Mouse (Mus musculus) layer of hippocampus, adult 18-20 months (tissue): Measurements from ENCODE around the gene Hist3h2a. TPM values are rescaled to one million over a fixed set of nuclear protein-coding genes. Genes with fewer than 3 reads are reported as not detected.
"Not testable (repeated sequence)": the region's sequence is repeated elsewhere in the genome, so short reads cannot be mapped to it uniquely, and the experiment has no call there.

Source experiments
- DNase-seq, 2 experiments: peaks; one replicate each; pipeline ENCODE4 v3.0.0; 2022; ENCODE audit warnings: low spot score in 2 of 2
- total RNA-seq, 2 experiments: library from RNA; stranded (reverse); gene quantifications; 2 replicates each; pipeline ENCODE4 v1.2.3; 2021

Hist3h2a gene
- total RNA-seq, 2 experiments from 2014 or later, result 69.9 to 70.6 TPM

DNA sequence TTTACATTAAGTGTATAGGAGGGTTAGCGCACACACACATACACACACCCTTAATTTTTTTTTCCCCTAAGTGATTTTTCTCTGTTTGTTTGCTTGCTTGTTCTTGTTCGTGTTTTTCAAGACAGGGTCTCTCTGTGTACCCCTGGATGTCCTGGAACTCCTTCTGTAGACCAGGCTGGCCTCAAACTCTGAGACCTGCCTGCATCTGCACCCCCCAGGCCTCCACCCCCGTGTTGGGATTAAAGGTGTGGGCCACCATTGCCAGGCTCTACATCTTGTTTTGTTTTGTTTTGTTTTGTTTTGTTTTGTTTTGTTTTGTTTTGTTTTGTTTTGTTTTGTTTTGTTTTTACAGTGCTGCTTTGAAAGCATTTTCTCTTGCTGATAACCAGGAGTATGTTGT, 7.2 kb upstream of the Hist3h2a start:
- DNase-seq, result no peak

DNA sequence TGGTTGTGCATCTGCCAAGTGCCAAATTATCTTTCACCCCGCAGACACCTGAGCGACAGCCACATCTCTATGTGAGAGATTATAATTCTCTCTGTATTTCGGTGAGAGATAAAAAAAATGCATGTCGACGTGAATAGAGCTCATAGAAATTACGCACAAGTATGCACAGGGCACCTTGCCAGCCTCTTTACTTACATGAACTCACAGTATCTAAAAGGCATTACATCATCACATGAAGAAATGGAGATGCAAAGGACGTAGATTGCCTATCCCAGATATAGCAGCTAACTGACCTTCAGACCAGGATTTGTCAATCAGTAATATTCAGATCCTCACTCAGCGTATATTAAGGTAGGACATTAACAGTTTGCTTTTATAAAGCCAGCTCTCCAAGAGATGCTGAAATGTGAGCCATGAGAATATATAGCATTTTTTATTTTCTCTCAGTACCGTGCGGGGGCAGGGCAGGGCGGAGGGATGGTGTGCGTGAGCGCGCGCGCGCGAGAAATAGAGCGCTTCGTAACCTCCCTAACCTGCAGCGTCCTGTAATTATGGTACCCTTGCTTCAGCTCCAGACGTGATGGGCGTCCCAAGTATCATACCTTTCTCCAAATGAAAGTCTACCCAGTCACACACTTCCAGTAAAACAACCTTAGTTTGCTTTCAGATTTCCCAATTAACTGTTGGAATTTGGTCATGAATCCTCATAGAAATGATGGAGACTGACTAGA, 6.5 kb upstream of the Hist3h2a start:
- peak; percentile 56 to 78 for DNase-seq

GRCm38 (mm10) chr11:58948542-58949479, 5.7 kb upstream of the Hist3h2a start, which contains the start of gene Hist3h2ba:
Gene Hist3h2ba, plus strand, starts transcription at chr11:58948920.
- DNase-seq, result peak; percentile 76 to 93

DNA sequence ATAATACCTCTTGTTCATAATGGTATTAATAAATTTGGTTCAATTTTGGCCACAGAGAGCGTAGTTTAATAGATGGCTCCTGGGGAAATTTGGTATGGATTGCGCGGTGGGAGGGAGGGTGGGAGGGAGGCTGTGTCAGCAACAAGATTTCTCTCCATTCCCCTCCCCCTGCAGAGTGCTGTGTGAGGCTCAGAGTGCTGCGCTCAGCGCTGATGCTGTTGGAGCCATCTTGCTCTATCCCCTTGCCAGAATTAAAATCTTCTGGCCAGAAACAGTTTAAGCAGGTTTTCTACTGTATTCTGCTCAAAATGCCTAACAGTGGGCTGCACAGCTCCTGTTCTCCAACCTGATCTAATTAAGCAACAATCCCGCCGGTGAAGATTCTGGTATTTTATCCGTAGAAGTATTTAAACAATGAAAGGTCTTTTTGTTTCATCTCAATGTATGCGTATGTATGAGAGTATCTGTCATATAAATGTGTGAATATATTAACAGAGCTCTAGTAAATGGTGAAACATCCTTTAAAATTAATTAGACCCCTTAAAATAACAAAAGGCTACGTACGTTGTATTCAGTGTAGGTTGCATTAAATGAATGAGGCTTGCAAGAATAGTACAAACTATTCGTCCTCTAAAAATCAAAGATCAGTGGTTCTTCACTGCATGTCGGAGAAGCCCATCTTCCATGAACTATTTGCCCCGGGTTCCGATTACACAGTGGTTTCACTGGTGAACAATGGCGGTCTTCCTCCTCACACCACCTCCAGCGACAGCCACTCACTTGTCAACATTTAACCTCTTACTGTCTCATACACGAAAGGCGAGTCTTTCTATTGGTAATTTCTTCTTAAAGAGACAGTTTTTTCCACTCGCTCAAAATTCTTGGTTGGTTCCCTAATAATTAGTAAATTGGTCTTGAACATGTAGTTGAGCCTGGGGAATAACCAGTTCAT, 4.7 kb upstream of the Hist3h2a start:
- peak; percentile 57 to 84 for DNase-seq

- no peak for DNase-seq
Observed at GRCm38 (mm10) chr11:58951210-58951609, 3.3 kb upstream of the Hist3h2a start.

DNA sequence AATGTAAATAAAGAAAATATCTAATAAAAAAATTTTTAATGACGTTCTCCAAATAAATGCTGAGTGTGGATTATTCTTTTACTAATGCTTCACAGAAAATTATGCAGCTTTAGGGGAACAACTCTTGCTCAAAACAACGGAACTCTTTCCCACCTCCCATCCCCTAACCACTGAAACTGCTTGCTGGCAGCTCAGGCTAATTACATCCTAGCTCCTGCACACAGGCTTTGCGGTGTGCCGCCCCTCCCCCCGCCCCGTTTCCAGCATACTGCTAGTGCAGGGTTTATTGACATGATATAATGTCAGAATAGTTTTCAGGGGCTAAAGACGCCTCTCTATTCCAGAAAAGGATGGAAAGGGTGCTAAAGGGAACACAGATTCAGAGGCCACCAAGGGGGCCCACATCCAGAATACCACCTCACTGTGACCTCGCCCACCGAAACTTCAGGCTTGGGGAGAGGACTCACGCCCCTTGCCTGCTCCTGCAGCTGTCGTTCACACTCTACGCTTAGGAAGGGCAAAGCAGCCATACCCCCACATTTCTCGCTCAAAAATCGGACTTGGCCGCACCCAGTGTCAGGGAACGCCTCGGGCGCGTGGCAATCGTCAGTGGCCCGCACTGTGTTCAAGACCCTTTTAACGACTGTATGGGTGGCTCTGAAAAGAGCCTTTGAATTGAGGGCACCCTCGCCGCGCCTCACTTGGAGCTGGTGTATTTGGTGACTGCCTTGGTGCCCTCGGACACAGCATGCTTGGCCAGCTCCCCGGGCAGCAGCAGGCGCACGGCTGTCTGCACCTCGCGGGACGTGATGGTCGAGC, 925 bp upstream of the Hist3h2a start:
- peak in 1 of 2 experiments; percentile 30 for DNase-seq

DNA sequence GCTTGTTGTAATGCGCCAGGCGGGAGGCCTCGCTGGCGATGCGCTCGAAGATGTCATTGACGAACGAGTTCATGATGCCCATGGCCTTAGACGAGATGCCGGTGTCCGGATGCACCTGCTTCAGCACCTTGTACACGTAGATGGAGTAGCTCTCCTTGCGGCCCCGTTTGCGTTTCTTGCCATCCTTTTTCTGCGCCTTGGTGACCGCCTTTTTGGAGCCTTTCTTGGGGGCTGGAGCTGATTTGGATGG, 390 bp upstream of the Hist3h2a start:
- DNase-seq, result not testable (repeated sequence)

GRCm38 (mm10) chr11:58955143-58955867, 820 bp downstream of the Hist3h2a start:
- peak in 1 of 2 experiments; percentile 33 for DNase-seq

- no peak for DNase-seq
Observed at GRCm38 (mm10) chr11:58955868-58956257, 1.4 kb downstream of the Hist3h2a start.

DNA sequence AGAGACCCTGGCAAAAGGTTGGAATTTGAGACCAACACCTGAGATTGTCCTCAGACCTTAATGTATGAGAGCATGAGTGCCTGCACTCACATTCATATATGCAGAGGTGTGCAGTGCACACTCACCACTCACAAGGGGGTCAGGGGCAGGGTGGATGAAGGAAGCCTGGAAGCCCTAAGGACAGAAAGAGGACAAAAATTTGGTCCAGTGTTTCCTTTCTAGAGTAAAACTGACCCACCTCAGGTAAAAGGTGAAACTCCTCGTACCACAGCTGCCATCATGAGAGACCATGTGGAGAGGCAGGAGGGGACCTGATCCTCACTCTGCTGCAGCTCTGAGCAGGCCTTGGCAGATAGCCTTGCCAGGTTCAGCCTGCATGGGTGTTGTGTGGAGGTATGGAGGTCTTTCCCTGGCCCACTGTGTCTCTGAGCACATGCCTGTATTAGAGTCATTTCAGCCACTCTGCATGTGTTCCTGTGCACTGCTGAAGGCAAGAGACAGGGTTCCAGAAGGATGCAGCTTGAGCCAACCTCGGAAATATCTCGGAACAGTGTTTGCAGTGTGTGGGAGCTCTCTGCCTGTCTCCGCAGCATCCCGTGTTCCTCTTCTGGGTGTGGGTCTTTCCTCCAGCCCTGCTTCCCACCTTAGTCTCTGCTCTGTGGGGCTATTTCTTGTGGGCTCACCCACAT, 2.9 kb downstream of the Hist3h2a start:
- DNase-seq, result peak in 1 of 2 experiments; percentile 44

- no peak for DNase-seq
Observed at GRCm38 (mm10) chr11:58958536-58958935, 4.1 kb downstream of the Hist3h2a start.

GRCm38 (mm10) chr11:58959186-58959825, 4.8 kb downstream of the Hist3h2a start:
- DNase-seq, result no peak

- DNase-seq, result peak; percentile 59 to 85
Observed at GRCm38 (mm10) chr11:58959921-58960465, 5.5 kb downstream of the Hist3h2a start.

- DNase-seq, result no peak
Observed at GRCm38 (mm10) chr11:58961364-58962177, 7.1 kb downstream of the Hist3h2a start.

- peak in 1 of 2 experiments; percentile 41 for DNase-seq
Observed at GRCm38 (mm10) chr11:58963543-58963942, 9.1 kb downstream of the Hist3h2a start.

DNA sequence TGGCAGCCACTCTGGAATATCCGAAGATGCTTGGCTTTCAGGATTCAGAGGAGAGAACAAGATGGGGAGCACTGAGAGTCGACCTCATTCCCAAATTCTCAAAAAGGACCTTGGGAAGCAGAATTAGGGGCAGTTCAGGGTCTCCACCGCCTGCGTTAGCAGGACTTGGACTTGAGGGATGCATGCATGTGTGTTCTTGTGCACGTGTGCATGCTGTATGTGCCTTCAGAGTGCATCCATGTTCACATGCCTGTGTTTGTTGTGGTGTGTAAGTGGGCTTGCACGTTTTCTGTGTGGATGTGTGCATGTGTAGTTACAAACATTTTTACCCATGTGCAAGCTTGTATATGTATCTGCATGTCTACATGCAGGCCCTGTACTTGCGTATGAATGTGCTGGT, 9.7 kb downstream of the Hist3h2a start:
- no peak for DNase-seq

DNA sequence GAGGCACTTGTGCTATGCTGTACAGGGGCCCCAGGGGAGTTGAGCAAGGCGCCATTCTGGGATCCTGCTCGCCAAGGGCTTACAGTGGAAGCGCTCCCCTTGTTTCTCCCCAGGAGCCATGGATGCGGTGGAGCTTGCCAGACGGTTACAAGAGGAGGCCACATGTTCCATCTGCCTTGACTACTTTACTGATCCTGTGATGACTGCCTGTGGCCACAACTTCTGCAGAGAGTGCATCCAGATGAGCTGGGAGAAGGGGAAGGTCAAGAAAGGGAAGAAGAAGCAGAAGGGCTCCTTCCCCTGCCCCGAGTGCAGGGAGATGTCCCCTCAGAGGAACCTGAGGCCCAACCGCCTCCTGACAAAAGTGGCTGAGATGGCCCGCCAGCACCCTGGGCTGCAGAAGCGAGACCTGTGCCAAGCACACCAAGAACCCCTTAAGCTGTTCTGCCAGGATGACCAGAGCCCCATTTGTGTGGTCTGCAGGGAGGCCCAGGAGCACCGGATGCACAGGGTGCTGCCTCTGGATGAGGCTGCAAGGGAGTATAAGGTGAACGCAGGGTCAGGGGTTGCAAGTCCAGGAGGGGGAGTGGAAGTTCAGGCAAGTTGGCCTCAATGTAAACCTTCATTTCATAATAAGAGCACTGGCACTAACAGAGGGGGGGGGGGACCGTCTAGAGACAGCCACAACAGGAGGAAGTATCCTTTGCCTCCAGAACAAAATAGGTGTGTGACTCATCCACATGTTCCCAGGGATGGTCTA, 10.7 kb downstream of the Hist3h2a start:
- no peak for DNase-seq
